Mouse (Mus musculus): ENCODE measurements around the gene Tgfb2. TPM values are rescaled to one million over a fixed set of nuclear protein-coding genes. Genes with fewer than 3 reads are reported as not detected.

Gene Tgfb2
- polyA plus RNA-seq, 1 experiment = 9.3 TPM

- Histone ChIP-seq H3K4me3 (no peak overlapping the region), H3K36me3 (ENCODE audit: control insufficient read depth, insufficient read depth) (peaks cover 14% of the 10 kb centered on the region), H3K79me2 (ENCODE audit: control insufficient read depth, insufficient read depth) (no peaks in the 10 kb centered on the region), H3ac (ENCODE audit: control insufficient read depth, insufficient read length) (no peak overlapping the region), H3K27me3 (ENCODE audit: control insufficient read depth, insufficient read depth, insufficient read length) (no peaks in the 10 kb centered on the region), H3K4me2 (ENCODE audit: low read depth) (no peak overlapping the region)
- no peak for TF ChIP-seq TCF12 (IDR thresholded peaks at IDR 0.05; ENCODE audit: insufficient read depth, poor library complexity, severe bottlenecking)
- TF ChIP-seq POLR2AphosphoS2 (IDR thresholded peaks at IDR 0.05; ENCODE audit: insufficient read length, low read depth) = no peak
- no peak for TF ChIP-seq CEBPB (IDR thresholded peaks at IDR 0.05; ENCODE audit: insufficient read depth, poor library complexity, severe bottlenecking)
- TF ChIP-seq REST (IDR thresholded peaks at IDR 0.05; ENCODE audit: insufficient read depth, insufficient read length) = no peak
- TF ChIP-seq E2F4 (IDR thresholded peaks at IDR 0.05; ENCODE audit: insufficient read depth) = no peak
- no peak for TF ChIP-seq TCF3 (IDR thresholded peaks at IDR 0.05; ENCODE audit: insufficient read length, low read depth)
- no peak for TF ChIP-seq MAX (IDR thresholded peaks at IDR 0.05; ENCODE audit: low read depth)
- no peak for TF ChIP-seq USF1 (IDR thresholded peaks at IDR 0.05; ENCODE audit: low read depth)
- TF ChIP-seq MYOD1 (IDR thresholded peaks at IDR 0.05; ENCODE audit: control insufficient read depth in 1 of 3, insufficient read length in 2 of 3, low read depth in 2 of 3) = no peak
- no peak for TF ChIP-seq SRF (IDR thresholded peaks at IDR 0.05; ENCODE audit: control insufficient read depth, insufficient read length, low read depth)
- TF ChIP-seq MYOG (IDR thresholded peaks at IDR 0.05; ENCODE audit: control insufficient read depth in 1 of 3, insufficient read depth in 1 of 3, insufficient read length in 2 of 3, low read depth in 2 of 3) = no peak
- TF ChIP-seq POLR2A (IDR thresholded peaks at IDR 0.05; ENCODE audit: insufficient read length, low read depth) = no peak
Observed at GRCm38 (mm10) chr1:186631457-186631856, 74.3 kb downstream of the Tgfb2 start.

GRCm38 (mm10) chr1:186630971-186631370 is 74.8 kb downstream of the Tgfb2 start:
- no peak overlapping the region for H3K4me3 ChIP-seq
- no peaks in the 10 kb centered on the region for H3K27me3 ChIP-seq (ENCODE audit: control insufficient read depth, insufficient read depth, insufficient read length)
- no peak overlapping the region for H3ac ChIP-seq (ENCODE audit: control insufficient read depth, insufficient read length)
- no peak overlapping the region for H3K4me2 ChIP-seq (ENCODE audit: low read depth)
- no peaks in the 10 kb centered on the region for H3K79me2 ChIP-seq (ENCODE audit: control insufficient read depth, insufficient read depth)
- TF ChIP-seq REST (IDR thresholded peaks at IDR 0.05; ENCODE audit: insufficient read depth, insufficient read length) (no peak), CEBPB (IDR thresholded peaks at IDR 0.05; ENCODE audit: insufficient read depth, poor library complexity, severe bottlenecking) (no peak), MYOD1 (IDR thresholded peaks at IDR 0.05; ENCODE audit: control insufficient read depth in 1 of 3, insufficient read length in 2 of 3, low read depth in 2 of 3) (no peak), MYOG (IDR thresholded peaks at IDR 0.05; ENCODE audit: control insufficient read depth in 1 of 3, insufficient read depth in 1 of 3, insufficient read length in 2 of 3, low read depth in 2 of 3) (no peak), TCF3 (IDR thresholded peaks at IDR 0.05; ENCODE audit: insufficient read length, low read depth) (no peak), POLR2AphosphoS2 (IDR thresholded peaks at IDR 0.05; ENCODE audit: insufficient read length, low read depth) (no peak), E2F4 (IDR thresholded peaks at IDR 0.05; ENCODE audit: insufficient read depth) (no peak), USF1 (IDR thresholded peaks at IDR 0.05; ENCODE audit: low read depth) (no peak), SRF (IDR thresholded peaks at IDR 0.05; ENCODE audit: control insufficient read depth, insufficient read length, low read depth) (no peak), TCF12 (IDR thresholded peaks at IDR 0.05; ENCODE audit: insufficient read depth, poor library complexity, severe bottlenecking) (no peak), MAX (IDR thresholded peaks at IDR 0.05; ENCODE audit: low read depth) (no peak), POLR2A (IDR thresholded peaks at IDR 0.05; ENCODE audit: insufficient read length, low read depth) (no peak)
- peaks cover 14% of the 10 kb centered on the region for H3K36me3 ChIP-seq (ENCODE audit: control insufficient read depth, insufficient read depth)

GRCm38 (mm10) chr1:186627451-186627995 is 78.3 kb downstream of the Tgfb2 start:
- peaks cover 18% of the 10 kb centered on the region for H3K36me3 ChIP-seq (ENCODE audit: control insufficient read depth, insufficient read depth)

GRCm38 (mm10) chr1:186624474-186624873 is 81.3 kb downstream of the Tgfb2 start:
- no peak overlapping the region for H3K4me3 ChIP-seq

More at GRCm38 (mm10) chr1:186627451-186627995, 78.3 kb downstream of the Tgfb2 start:
- TF ChIP-seq POLR2A (IDR thresholded peaks at IDR 0.05; ENCODE audit: insufficient read length, low read depth) (no peak), CEBPB (IDR thresholded peaks at IDR 0.05; ENCODE audit: insufficient read depth, poor library complexity, severe bottlenecking) (no peak), POLR2AphosphoS2 (IDR thresholded peaks at IDR 0.05; ENCODE audit: insufficient read length, low read depth) (no peak), MYOD1 (IDR thresholded peaks at IDR 0.05; ENCODE audit: control insufficient read depth in 1 of 3, insufficient read length in 2 of 3, low read depth in 2 of 3) (no peak), TCF3 (IDR thresholded peaks at IDR 0.05; ENCODE audit: insufficient read length, low read depth) (no peak)
- Histone ChIP-seq H3K4me2 (ENCODE audit: low read depth) (no peak overlapping the region), H3K27me3 (ENCODE audit: control insufficient read depth, insufficient read depth, insufficient read length) (no peaks in the 10 kb centered on the region), H3K79me2 (ENCODE audit: control insufficient read depth, insufficient read depth) (no peaks in the 10 kb centered on the region), H3ac (ENCODE audit: control insufficient read depth, insufficient read length) (no peak overlapping the region), H3K4me3 (no peak overlapping the region)

GRCm38 (mm10) chr1:186621812-186622211 is 84.0 kb downstream of the Tgfb2 start:
- TF ChIP-seq E2F4 (IDR thresholded peaks at IDR 0.05; ENCODE audit: insufficient read depth) (no peak), POLR2A (IDR thresholded peaks at IDR 0.05; ENCODE audit: insufficient read length, low read depth) (no peak), SRF (IDR thresholded peaks at IDR 0.05; ENCODE audit: control insufficient read depth, insufficient read length, low read depth) (no peak), MAX (IDR thresholded peaks at IDR 0.05; ENCODE audit: low read depth) (no peak), POLR2AphosphoS2 (IDR thresholded peaks at IDR 0.05; ENCODE audit: insufficient read length, low read depth) (no peak)
- H3K36me3 ChIP-seq (ENCODE audit: control insufficient read depth, insufficient read depth) = peaks cover 4% of the 10 kb centered on the region

More at GRCm38 (mm10) chr1:186624474-186624873, 81.3 kb downstream of the Tgfb2 start:
- no peak overlapping the region for H3ac ChIP-seq (ENCODE audit: control insufficient read depth, insufficient read length)
- no peak overlapping the region for H3K4me2 ChIP-seq (ENCODE audit: low read depth)
- no peaks in the 10 kb centered on the region for H3K27me3 ChIP-seq (ENCODE audit: control insufficient read depth, insufficient read depth, insufficient read length)
- no peak for TF ChIP-seq TCF3 (IDR thresholded peaks at IDR 0.05; ENCODE audit: insufficient read length, low read depth)
- TF ChIP-seq CEBPB (IDR thresholded peaks at IDR 0.05; ENCODE audit: insufficient read depth, poor library complexity, severe bottlenecking) = no peak
- no peak for TF ChIP-seq REST (IDR thresholded peaks at IDR 0.05; ENCODE audit: insufficient read depth, insufficient read length)
- TF ChIP-seq MYOD1 (IDR thresholded peaks at IDR 0.05; ENCODE audit: control insufficient read depth in 1 of 3, insufficient read length in 2 of 3, low read depth in 2 of 3) = no peak
- no peak for TF ChIP-seq SRF (IDR thresholded peaks at IDR 0.05; ENCODE audit: control insufficient read depth, insufficient read length, low read depth)
- TF ChIP-seq E2F4 (IDR thresholded peaks at IDR 0.05; ENCODE audit: insufficient read depth) = no peak
- no peaks in the 10 kb centered on the region for H3K79me2 ChIP-seq (ENCODE audit: control insufficient read depth, insufficient read depth)
- H3K36me3 ChIP-seq (ENCODE audit: control insufficient read depth, insufficient read depth) = peaks cover 14% of the 10 kb centered on the region

More at GRCm38 (mm10) chr1:186621812-186622211, 84.0 kb downstream of the Tgfb2 start:
- Histone ChIP-seq H3K27me3 (ENCODE audit: control insufficient read depth, insufficient read depth, insufficient read length) (no peaks in the 10 kb centered on the region), H3K79me2 (ENCODE audit: control insufficient read depth, insufficient read depth) (no peaks in the 10 kb centered on the region), H3ac (ENCODE audit: control insufficient read depth, insufficient read length) (no peak overlapping the region), H3K4me2 (ENCODE audit: low read depth) (no peak overlapping the region), H3K4me3 (no peak overlapping the region)
